8 mouse cellular contexts compared by ENCODE assay signal in genomic region chr9:67683367-67683766, GRCm38 (mm10).
A peak's percentile ranks its signal among the peaks of the same experiment; 100 is the strongest.
DNase-seq lines count a peak whose midpoint lies in the region; ATAC-seq and TF ChIP-seq lines count a peak whose summit lies in the region.

No protein-coding gene starts in this region.

- H3K27me3 ChIP-seq in E14TG2a.4 (ENCODE audit: insufficient read depth, low read length): no peaks in the 10 kb centered on the region
- no peaks in the 10 kb centered on the region for H3K27me3 ChIP-seq in lung, postnatal 0 days (replicated peaks; ENCODE audit: insufficient read depth, low read length)

- H3K36me3 ChIP-seq in E14TG2a.4 (ENCODE audit: insufficient read depth, low read length): no peaks in the 10 kb centered on the region
- no peaks in the 10 kb centered on the region for H3K36me3 ChIP-seq in lung, postnatal 0 days (ENCODE audit: insufficient read depth, low read length)

- ATAC-seq in lung, postnatal 0 days: no peak
- ATAC-seq in activated CD4-positive, CD25-positive, alpha-beta regulatory T cell, adult 4 months: no peak

- no peak overlapping the region for H3K27ac ChIP-seq in lung, postnatal 0 days (ENCODE audit: low read length)

- H3K9me3 ChIP-seq in E14TG2a.4 (ENCODE audit: low read length): peaks cover 14% of the 10 kb centered on the region
- peaks cover 7% of the 10 kb centered on the region; the same call in 1 of the 2 replicates for H3K9me3 ChIP-seq in lung, postnatal 0 days (ENCODE audit: low read length)

- H3K4me2 ChIP-seq in lung, postnatal 0 days (replicated peaks; ENCODE audit: low read depth, low read length): no peak overlapping the region

- peak; percentile 74 for TF ChIP-seq CTCF in E14TG2a.4 (conservative IDR thresholded peaks at IDR 0.05; ENCODE audit: low read length)
- TF ChIP-seq CTCF in lung, postnatal 0 days (IDR thresholded peaks at IDR 0.05): peak; percentile 91

- no peak for TF ChIP-seq EP300 in lung, postnatal 0 days (IDR thresholded peaks at IDR 0.05)

- peak; percentile 82 for DNase-seq in adipocyte (ENCODE audit: low spot score)
- peak; percentile 62 to 63 for DNase-seq in cerebellum, postnatal 36 days
- peak; percentile 18 to 33 for DNase-seq in gastrocnemius, adult 8-10 months (ENCODE audit: low spot score in 2 of 2)
- DNase-seq in layer of hippocampus, adult 18-20 months (ENCODE audit: low spot score in 2 of 2): peak; percentile 64 to 84
- peak; percentile 76 for DNase-seq in lung, postnatal 0 days (ENCODE audit: low spot score)
- DNase-seq in right cerebral cortex, postnatal 10 days (ENCODE audit: low spot score in 2 of 2): peak; percentile 82 to 85

- WGBS in lung, postnatal 0 days: 10% methylated on average over 7 of the region's 7 CpGs

- H3K4me1 ChIP-seq in E14TG2a.4 (replicated peaks; ENCODE audit: low read depth, low read length): no peaks in the 10 kb centered on the region
- no peaks in the 10 kb centered on the region for H3K4me1 ChIP-seq in lung, postnatal 0 days (ENCODE audit: insufficient read depth, low read depth, low read length)

- no peak overlapping the region for H3K9ac ChIP-seq in lung, postnatal 0 days (replicated peaks; ENCODE audit: low read depth)

- H3K4me3 ChIP-seq in E14TG2a.4 (replicated peaks; ENCODE audit: low read length): no peak overlapping the region
- H3K4me3 ChIP-seq in lung, postnatal 0 days (ENCODE audit: low read depth, low read length): no peak overlapping the region

Comparison
In these comparisons a context has a peak if more than half of its experiments do, and no peak if none do; other contexts are left out.
1. DNase-seq: peak in every context shown above with its lines; median percentile 84 in right cerebral cortex, postnatal 10 days; 82 in adipocyte; 76 in lung, postnatal 0 days; 74 in layer of hippocampus, adult 18-20 months; 62 in cerebellum, postnatal 36 days; 26 in gastrocnemius, adult 8-10 months.